23 mouse cellular contexts compared by ENCODE assay signal in genomic region chr9:90618154-90618553, GRCm38 (mm10).
A peak's percentile ranks its signal among the peaks of the same experiment; 100 is the strongest.
DNase-seq lines count a peak whose midpoint lies in the region; ATAC-seq and TF ChIP-seq lines count a peak whose summit lies in the region.
"Had no signal": no experiment of that assay in that cellular context is flagged by ENCODE, and none has a peak within 500 bp of the region (broad histone marks: within the 10 kb centered on the region; RNA-seq: fewer than 3 reads in every experiment).

No protein-coding gene starts in this region.

- no peaks in the 10 kb centered on the region for H3K36me3 ChIP-seq in hindbrain, embryonic 10.5 days
- H3K36me3 ChIP-seq in hindbrain, embryonic 16.5 days (ENCODE audit: control insufficient read depth, insufficient read depth, low read length), result no peaks in the 10 kb centered on the region
- no peaks in the 10 kb centered on the region for H3K36me3 ChIP-seq in midbrain, embryonic 11.5 days (ENCODE audit: control insufficient read depth, insufficient read depth, low read length)
- H3K36me3 ChIP-seq in midbrain, postnatal 0 days (ENCODE audit: insufficient read depth, low read length), result no peaks in the 10 kb centered on the region
- H3K36me3 ChIP-seq: heart, embryonic 12.5 days; hindbrain, embryonic 13.5 days; liver, embryonic 13.5 days had no signal

- H3K9me3 ChIP-seq in hindbrain, embryonic 10.5 days, result no peaks in the 10 kb centered on the region
- no peaks in the 10 kb centered on the region for H3K9me3 ChIP-seq in hindbrain, embryonic 16.5 days (ENCODE audit: control insufficient read depth, low read length)
- H3K9me3 ChIP-seq in midbrain, embryonic 11.5 days (ENCODE audit: control insufficient read depth, low read length), result no peaks in the 10 kb centered on the region
- H3K9me3 ChIP-seq in midbrain, postnatal 0 days (ENCODE audit: low read length), result no peaks in the 10 kb centered on the region
- H3K9me3 ChIP-seq: heart, embryonic 12.5 days; hindbrain, embryonic 13.5 days; liver, embryonic 13.5 days had no signal

- ATAC-seq in hindbrain, embryonic 16.5 days, result no peak
- ATAC-seq in midbrain, embryonic 11.5 days (ENCODE audit: low FRiP score), result peak; percentile 87
- ATAC-seq in midbrain, postnatal 0 days (ENCODE audit: low FRiP score), result 0 out of 2 replicates have a peak, but pooled peaks have one; percentile 16
- no peak for ATAC-seq in activated CD4-positive, CD25-positive, alpha-beta regulatory T cell, adult 4 months
- ATAC-seq: inflammation-experienced regulatory T-cells, adult 6 months had no signal

- no peak overlapping the region for H3K4me2 ChIP-seq in hindbrain, embryonic 16.5 days (ENCODE audit: low read length)
- H3K4me2 ChIP-seq in midbrain, embryonic 11.5 days, result no peak overlapping the region
- no peak overlapping the region for H3K4me2 ChIP-seq in midbrain, postnatal 0 days (ENCODE audit: low read depth, low read length, poor library complexity, severe bottlenecking)
- H3K4me2 ChIP-seq: heart, embryonic 12.5 days; hindbrain, embryonic 13.5 days; liver, embryonic 13.5 days had no signal

- no peaks in the 10 kb centered on the region for H3K4me1 ChIP-seq in hindbrain, embryonic 10.5 days (replicated peaks)
- no peaks in the 10 kb centered on the region for H3K4me1 ChIP-seq in hindbrain, embryonic 16.5 days (ENCODE audit: control insufficient read depth, insufficient read depth, low read depth, low read length)
- no peaks in the 10 kb centered on the region for H3K4me1 ChIP-seq in midbrain, embryonic 11.5 days (ENCODE audit: control insufficient read depth, insufficient read depth, low read length)
- H3K4me1 ChIP-seq in midbrain, postnatal 0 days (ENCODE audit: insufficient read depth, low read length), result no peaks in the 10 kb centered on the region
- H3K4me1 ChIP-seq: heart, embryonic 12.5 days; hindbrain, embryonic 13.5 days; liver, embryonic 13.5 days had no signal

- no peak overlapping the region for H3K4me3 ChIP-seq in hindbrain, embryonic 10.5 days
- no peak overlapping the region for H3K4me3 ChIP-seq in hindbrain, embryonic 16.5 days (ENCODE audit: low read length)
- H3K4me3 ChIP-seq in midbrain, embryonic 11.5 days (ENCODE audit: low read depth, low read length), result no peak overlapping the region
- no peak overlapping the region for H3K4me3 ChIP-seq in midbrain, postnatal 0 days (ENCODE audit: low read depth, low read length)
- H3K4me3 ChIP-seq: heart, embryonic 12.5 days; hindbrain, embryonic 13.5 days; liver, embryonic 13.5 days had no signal

- H3K27me3 ChIP-seq in hindbrain, embryonic 10.5 days (ENCODE audit: insufficient read depth, poor library complexity, severe bottlenecking), result no peaks in the 10 kb centered on the region
- no peaks in the 10 kb centered on the region for H3K27me3 ChIP-seq in hindbrain, embryonic 16.5 days (replicated peaks; ENCODE audit: control insufficient read depth, insufficient read depth, low read length)
- H3K27me3 ChIP-seq in midbrain, embryonic 11.5 days (ENCODE audit: control insufficient read depth, insufficient read depth, low read length), result no peaks in the 10 kb centered on the region
- H3K27me3 ChIP-seq in midbrain, postnatal 0 days (ENCODE audit: insufficient read depth, low read length), result no peaks in the 10 kb centered on the region
- H3K27me3 ChIP-seq: heart, embryonic 12.5 days; hindbrain, embryonic 13.5 days; liver, embryonic 13.5 days had no signal

- 70% methylated on average over 7 of the region's 7 CpGs for WGBS in hindbrain, embryonic 10.5 days
- WGBS in hindbrain, embryonic 16.5 days, result 76% methylated on average over 7 of the region's 7 CpGs
- WGBS in midbrain, embryonic 11.5 days, result 62% methylated on average over 7 of the region's 7 CpGs
- 59% methylated on average over 7 of the region's 7 CpGs for WGBS in midbrain, postnatal 0 days

- H3K9ac ChIP-seq in hindbrain, embryonic 16.5 days (ENCODE audit: low read depth, low read length), result no peak overlapping the region
- no peak overlapping the region for H3K9ac ChIP-seq in midbrain, embryonic 11.5 days (ENCODE audit: low read length)
- H3K9ac ChIP-seq in midbrain, postnatal 0 days (replicated peaks; ENCODE audit: low read length, poor library complexity, severe bottlenecking), result no peak overlapping the region
- H3K9ac ChIP-seq: heart, embryonic 12.5 days; hindbrain, embryonic 13.5 days; liver, embryonic 13.5 days had no signal

- no peak overlapping the region for H3K27ac ChIP-seq in hindbrain, embryonic 10.5 days
- no peak overlapping the region for H3K27ac ChIP-seq in hindbrain, embryonic 16.5 days (ENCODE audit: low read depth, low read length)
- no peak overlapping the region for H3K27ac ChIP-seq in midbrain, embryonic 11.5 days (ENCODE audit: low read depth, low read length)
- H3K27ac ChIP-seq in midbrain, postnatal 0 days (ENCODE audit: low read depth, low read length), result no peak overlapping the region
- H3K27ac ChIP-seq: hindbrain, embryonic 13.5 days; kidney, postnatal 0 days; liver, embryonic 13.5 days had no signal

- no peak for TF ChIP-seq CTCF in midbrain, postnatal 0 days (IDR thresholded peaks at IDR 0.05)

- peak; percentile 11 for DNase-seq in hindbrain, embryonic 10.5 days (ENCODE audit: low spot score)
- DNase-seq in embryo, embryonic 11 days, result peak; percentile 20
- DNase-seq in midbrain, embryonic 11.5 days (ENCODE audit: low spot score, missing footprints), result no peak
- DNase-seq in midbrain, postnatal 0 days (ENCODE audit: low spot score), result no peak
- no peak for DNase-seq in adrenal gland, adult (ENCODE audit: inconsistent age in 2 of 2, low spot score in 1 of 2)
- DNase-seq: adrenal gland, postnatal 14 days; cerebellum, adult 9-11 months; gastrocnemius, postnatal 14 days; heart, adult 11 months; heart, postnatal 10 days; kidney, adult 18-20 months; layer of hippocampus, adult 9-11 months; liver, embryonic 13.5 days; lung, adult 2 months; lung, postnatal 14 days; right cerebral cortex, postnatal 25 days; spleen, adult 18-20 months had no signal

Comparison
In these comparisons a context has a peak if more than half of its experiments do, and no peak if none do; other contexts are left out.
1. DNase-seq: peak in hindbrain, embryonic 10.5 days (single experiment) and embryo, embryonic 11 days (single experiment); none in midbrain, embryonic 11.5 days (single experiment), midbrain, postnatal 0 days (single experiment) and adrenal gland, adult (0 of 2).
2. ATAC-seq: peak in midbrain, embryonic 11.5 days (single experiment) and midbrain, postnatal 0 days (single experiment); none in hindbrain, embryonic 16.5 days (single experiment) and activated CD4-positive, CD25-positive, alpha-beta regulatory T cell, adult 4 months (single experiment).